Mouse (Mus musculus) thymus, postnatal 14 days (tissue): ENCODE data around the gene Ggps1.

ENCODE experiments used
- DNase-seq: peaks from one replicate; pipeline ENCODE4 v3.0.0; 2021

Gene Ggps1

DNA sequence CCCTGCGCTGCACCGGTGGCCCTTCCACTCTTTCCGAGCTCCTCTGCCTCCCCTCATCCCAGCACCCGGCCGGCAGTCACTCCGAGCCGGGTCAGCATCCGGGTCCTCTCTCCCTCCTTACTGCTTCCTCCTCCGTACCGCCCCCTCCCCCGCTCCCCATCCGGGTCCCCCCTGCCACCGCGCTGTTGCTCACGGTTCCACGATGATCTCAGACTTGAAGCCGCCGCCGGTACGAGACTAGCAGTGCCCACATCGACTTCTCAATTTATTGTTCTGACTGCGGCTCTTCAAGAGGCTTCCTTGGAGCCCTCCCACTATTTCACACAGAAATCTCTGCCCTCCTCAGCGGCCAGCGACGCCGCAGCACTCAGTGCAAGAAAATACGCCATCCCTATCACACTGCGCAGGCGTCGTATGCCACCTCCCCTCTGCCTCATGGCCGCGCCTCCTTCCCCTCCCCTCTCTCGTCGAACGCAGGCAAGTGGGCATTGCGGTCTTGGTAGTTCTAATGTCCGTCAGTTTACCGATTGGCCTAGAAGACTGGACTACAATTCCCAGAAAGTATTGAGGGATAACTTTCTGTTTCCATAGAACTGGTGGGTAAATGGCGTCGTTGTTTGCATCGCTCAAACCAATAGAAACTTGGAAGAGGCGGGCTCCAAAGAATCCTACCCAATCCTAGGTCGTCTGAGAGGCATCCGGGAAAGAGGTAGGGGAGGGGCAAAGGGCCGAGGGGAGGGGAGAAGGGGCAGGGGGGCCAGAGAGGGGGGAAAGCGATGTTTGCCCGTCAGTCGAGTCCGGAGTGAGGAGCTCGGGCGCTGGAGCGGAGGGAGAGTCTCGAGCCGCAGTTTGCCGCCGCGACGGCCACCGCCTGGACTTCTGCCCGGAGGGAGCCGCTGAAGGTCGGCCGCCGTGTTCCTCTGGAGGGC, at the start of gene Ggps1, which contains the start of gene Arid4b:
Ggps1 (minus strand) TSS at position 476 of the 929 bp plus-strand sequence.
Arid4b (plus strand) TSS at position 220 of the 929 bp plus-strand sequence.
- DNase-seq: peak; percentile 95

DNA sequence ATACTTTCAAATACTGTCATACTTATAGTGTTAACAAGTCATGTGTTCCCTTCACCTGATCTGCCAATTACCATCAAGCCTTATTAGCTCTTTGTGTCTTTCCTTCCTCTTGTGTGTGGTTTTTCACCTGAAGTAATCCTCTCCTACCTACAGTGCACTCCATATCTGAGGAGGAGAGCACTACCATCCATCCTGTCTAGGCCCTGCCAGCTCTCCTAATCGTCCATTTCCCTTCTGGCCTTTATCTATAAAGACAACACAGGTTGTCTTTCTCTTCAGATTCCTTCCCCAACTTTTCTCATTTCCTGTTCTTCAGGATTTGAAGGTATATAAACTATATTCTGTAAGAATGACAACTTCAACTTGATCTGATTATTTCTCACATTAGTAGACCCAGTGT, 47.9 kb upstream of the Ggps1 start:
- no peak for DNase-seq

DNA sequence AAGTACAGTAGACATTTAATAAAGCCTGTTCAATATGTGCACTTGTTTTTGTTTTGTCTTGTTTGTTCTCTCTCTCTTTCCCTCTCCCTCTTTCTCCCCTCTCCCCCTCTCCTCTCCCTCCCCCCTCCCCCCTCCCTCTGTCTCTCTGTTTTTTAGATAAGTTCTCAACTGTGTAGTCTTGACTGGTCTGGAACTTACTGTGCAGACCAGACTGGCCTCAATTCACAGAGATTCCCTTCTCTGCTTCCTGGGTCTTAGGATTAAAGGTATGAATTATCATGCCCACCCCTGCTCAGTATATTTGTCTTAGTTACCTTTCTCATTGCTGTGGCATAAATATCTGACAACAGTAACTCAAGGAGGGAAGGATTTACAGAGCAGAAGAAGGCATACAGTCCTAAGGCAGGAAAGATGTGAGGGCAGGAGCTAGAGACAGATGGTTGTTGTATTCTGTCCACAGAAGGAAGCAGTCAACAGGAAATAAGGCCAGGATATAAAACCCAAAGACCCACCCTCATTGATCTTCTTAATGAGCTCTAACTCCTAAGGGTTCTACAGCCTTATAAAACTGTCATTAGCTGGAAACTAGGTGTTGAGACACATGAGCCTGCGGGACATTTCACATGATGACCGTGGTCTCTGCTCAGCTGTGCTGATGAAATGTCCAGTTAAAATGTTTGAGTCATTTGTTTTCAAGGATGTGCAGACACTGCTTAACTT, 47.0 kb upstream of the Ggps1 start:
- no peak for DNase-seq

DNA sequence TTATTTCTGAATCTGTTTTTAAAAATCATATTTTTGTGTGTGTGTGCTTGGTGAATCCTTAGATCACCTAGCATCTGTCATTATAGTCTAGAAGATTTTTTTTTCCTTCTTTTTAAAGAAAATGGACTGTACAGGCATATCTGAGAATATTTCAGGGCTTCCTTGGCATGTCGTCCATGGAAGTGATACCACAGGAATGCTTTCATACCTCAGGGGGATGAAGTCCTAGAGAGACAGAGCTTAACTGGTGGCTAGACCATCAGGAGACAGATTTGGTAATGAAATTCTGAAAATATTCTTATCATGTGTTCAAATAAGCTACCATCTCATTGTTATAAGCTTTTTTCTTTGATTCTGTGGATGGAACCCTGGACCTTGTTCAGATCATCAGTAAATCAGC, 39.7 kb upstream of the Ggps1 start:
- no peak for DNase-seq

DNA sequence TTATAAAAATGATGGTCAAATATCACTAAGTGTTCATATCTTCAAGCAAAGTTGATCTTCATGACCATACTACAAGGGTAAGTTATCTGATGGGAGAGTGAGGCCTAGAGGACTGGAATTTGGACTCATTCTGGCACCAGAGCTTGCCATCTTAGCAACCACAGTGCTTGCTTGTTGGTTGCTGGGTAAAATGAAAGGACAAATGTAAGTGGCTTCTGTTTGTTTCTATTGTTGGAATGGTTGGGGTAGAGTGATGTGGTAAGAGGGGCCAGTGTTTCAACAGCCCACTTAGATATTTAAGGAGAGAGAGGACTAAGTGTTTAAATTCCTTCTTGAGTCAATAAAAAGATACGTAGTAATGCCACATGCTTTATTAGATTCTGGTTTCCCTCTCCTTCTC, 25.4 kb upstream of the Ggps1 start:
- no peak for DNase-seq

DNA sequence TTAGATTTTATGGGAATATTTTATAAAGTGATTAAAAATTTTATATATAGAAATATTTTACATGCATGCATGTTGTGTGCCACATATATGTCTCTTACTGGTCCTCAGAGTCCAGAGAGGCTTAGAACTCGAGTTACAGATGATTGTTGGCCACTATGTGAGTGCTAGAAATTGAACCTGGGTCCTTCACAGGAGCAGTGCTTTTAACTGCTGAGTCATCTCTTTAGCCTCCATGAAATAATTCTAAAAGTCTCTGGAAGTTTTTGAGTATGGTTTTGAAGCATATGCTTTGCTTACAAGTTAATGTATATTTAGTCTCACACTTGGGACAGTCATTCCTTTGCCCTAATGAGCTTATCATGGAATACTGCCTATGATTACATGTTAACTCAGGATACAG, 12.0 kb upstream of the Ggps1 start:
- DNase-seq: no peak

DNA sequence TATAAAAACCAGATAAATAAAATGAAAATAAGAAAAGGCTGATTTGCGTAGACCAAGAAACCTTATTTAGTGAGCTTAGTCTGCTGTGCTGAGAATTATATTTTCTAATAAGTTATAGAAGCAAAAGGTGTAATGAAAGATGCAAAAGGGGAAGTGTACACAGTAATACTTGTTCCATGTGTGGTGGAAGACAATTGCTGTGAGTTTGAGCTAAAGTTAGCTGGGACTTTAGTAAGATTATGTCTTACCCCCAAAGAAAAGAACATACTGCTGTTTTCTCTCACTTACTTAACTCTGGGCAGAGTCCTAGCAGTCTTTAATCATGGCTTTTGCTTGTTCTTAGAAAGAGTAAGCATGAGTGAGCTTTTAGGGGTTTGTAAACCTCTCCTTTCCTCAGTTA, 11.1 kb upstream of the Ggps1 start:
- no peak for DNase-seq

DNA sequence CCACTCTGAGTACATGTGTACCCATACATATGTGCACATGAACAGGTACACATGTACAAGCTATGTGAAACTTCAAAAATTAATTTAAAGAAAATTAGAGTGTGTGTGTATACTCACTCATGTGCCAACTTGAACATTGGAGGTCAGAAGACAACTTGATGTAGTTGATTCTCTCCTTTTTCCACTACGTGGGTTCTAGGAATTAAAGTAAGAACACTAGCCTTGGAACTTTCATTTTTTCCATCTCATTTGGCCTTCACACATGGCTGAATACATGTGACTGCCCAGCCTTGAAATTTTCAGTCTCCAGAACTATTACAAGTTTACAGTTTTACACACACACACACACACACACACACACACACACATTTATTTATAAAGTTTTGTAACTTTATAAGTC, 6.0 kb upstream of the Ggps1 start:
- no peak for DNase-seq

DNA sequence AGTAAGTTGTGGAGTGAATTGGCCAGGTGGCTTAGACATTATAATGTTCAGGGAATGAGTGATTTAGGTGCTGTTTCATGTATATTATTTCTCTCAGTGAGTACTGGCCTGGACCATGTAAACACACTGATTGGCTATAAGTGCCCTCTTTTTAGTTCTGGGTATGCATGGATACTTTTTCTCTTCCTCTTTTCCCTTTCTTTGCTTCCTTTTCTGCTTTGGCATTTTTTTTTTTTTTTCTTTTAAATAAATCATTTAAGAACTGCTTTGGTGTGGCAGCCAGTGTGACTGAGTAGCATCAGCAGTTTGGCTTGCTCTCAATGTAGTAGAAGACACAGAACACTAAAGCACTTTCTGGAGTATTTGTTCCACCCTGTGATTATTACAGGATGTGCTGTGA, 4.7 kb upstream of the Ggps1 start:
- DNase-seq: no peak

DNA sequence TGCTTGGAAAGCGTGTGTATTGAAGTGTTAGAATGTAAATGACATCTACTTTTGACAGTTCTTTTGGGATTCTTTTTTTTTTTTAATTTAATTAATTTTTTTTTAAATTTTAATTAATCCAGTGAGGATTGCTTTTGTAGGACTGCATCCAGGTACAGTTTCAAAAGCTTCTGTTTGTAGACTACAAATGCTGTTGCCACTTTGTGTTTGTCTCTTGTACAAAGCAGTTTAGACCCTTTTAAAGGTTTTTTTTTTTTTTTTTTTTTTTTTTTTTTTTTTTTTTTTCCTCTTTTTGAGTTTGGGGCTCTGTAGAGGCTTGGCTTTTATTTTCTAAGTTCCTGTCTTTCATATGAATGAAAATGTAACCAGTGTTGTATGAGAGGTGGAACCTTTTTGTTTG, 2.4 kb upstream of the Ggps1 start:
- DNase-seq: no peak

DNA sequence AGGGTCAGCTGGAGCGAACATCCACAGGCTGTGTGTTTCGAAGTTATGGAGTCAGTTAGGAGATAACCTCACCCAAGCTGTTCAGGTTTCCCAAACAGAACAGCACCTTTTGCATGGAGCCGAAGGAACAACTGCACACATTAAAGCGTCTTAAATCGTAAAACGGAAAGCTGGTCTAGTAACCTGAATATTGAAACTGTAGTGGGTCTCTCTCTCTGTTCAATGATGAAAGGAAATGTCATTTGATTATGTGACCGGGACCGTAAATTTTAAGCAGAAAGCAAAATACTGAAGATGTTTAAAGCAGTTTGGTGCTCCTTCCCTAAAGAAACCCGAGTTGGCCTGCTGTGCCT, 1.7 kb upstream of the Ggps1 start:
- DNase-seq: no peak

DNA sequence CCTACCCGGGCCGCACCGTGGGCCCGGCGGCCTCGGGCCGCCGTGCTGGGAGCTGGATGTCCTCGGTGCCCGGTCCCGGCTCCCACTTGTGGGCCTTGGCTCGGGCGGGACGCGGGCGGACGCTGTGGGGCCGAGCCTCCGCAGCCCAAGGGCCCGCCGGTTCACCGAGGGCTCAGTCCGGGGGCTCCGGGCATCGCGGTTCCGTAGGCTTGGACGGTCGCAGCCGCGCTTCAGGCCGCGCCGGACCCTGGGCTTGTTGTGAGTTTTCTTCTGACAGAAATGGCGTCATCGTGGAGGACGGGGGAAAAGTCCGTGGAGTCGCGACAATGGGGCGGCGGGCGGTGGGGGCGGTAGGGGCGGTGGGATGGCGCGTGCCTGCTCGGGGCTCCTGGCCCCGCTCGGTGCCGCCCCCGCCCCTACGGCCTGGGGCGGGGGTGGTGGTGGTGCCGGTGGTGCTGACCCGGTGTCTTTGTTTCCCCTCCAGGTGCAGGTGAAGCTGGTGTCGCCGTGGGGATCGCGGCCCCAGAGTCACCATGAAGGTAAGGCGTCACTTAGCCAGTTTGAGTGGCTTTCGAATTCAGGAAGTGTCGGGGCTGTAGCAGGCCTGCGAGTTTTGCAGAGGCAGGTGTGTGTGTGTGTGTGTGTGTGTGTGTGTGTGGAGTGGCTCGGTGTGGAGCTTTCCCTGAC, 1.2 kb upstream of the Ggps1 start:
- peak; percentile 73 for DNase-seq

DNA sequence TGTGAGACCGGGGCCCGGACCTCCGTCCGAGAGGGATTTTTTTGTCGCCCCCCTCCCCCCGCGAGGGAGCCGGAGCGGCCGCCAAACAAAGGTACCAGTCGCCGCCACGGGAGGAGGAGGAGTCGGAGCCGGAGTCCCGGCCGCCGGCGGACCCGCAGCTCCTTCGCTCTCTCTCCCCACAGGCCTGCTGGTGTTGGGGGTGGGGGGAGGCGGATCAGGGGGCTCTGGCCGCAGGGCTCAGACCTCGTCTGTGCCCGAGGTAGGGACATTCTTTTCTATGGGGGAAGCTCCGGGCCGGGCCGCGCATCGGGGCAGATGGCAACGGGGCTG, 619 bp upstream of the Ggps1 start:
- DNase-seq: no peak

DNA sequence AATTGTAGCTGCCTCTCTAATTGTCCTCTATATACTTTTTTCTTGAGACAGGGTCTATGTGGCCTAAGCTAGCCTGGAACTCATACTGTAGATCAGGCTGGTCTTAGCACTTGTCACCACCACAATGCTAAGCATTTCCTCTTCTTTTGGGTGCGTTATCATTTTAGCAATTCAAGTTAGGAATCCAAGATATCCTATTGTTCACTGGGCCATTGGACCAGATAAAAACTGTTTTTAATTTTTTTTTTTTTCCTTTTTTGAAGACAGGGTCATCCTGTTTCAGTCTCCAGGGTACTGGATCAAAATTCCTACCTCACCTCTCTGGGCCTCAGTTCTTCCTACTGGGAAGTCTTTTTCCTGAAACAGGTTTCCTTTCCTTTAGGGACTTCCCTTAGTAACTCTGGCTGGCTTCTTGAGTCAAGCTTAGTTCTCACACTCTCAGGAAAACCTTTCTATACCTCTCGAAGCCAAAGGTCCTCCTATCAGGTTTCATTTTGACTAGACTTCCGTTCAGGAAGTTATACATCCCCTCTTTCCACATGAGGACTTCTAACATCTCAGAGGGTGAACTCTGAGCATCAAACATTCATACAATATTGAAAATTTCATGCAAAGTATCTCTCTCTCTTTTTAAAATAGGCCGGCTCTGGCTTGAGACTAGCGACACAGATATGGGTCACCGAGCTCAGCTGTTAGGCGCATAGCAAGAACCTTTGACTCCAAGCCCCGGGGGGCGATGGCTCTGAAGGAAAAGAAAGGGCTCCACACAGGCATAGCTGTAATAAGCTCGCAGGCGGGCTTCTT, 877 bp downstream of the Ggps1 start:
- peak; percentile 10 for DNase-seq

DNA sequence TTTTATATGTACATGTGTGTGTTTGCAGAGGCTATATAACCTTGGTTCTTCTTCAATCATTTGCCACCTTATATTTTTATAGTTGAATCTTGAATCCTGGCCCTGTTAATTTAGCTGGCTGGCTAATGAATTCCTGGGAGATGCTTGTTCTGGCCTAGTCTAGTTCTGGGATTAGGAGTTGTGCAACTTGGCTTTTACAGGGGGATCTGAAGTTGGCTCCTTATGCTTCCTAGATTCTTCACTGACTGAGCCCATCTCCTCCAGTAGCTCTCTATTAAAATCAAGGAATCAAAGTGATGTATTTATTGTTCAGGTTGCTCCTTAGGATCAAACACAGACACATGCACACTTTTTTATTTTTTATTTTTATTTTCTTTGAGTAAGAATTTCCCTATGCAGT, 3.7 kb downstream of the Ggps1 start:
- no peak for DNase-seq

DNA sequence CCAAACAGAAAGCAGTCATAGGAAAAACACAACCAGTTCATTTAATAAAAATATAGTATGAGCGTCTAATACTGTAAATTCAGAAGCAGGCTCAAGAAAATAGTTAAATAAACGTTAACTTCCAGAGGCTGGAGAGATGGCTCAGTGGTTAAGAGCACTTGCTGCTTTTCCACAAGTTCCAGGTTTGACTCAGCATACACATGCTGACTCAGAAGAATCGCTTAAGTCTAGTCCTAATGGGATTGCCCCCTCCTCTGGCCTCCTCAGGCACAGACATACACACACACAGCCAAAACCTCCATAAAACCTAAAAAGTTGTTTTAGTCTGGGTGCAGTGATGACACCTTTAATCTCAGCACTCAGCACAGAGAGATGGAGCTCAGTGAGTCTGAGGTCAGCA, 6.5 kb downstream of the Ggps1 start:
- DNase-seq: no peak

DNA sequence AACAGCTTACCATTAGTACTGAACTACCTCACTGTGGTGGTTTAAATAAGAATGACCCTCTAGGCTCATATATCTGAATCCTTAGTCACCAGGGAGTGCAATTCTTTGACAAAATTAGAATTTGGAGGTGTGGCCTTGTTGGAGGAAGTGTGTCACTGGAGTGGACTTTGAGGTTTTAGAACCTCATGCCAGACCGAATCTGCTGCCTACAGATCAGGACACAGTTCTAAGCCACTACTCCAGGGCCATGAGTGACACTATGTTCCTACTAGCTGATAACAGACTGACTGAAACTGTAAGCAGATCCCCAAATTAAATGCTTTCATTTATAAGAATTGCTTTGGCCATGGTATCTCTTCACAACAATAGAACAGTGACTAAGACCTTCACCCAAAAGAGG, 13.4 kb downstream of the Ggps1 start:
- DNase-seq: no peak

DNA sequence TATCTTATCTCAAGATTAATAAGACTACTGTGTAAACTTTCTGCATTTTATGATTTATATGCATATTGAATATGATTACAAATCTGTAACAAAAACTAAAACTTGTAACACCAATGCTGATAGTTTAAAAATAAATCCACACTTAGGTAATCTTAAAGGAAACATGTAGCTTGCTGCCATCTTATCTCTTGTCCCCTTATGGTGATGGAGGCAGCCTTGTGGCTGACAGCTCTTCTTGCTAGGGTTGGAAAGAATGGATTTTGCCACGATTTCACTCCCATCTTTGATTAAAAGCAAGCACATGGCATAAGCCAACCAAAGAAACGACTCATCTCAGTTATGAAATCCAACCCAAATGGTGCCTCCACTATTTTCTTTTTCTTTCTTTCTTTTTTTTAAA, 18.8 kb downstream of the Ggps1 start:
- DNase-seq: no peak

DNA sequence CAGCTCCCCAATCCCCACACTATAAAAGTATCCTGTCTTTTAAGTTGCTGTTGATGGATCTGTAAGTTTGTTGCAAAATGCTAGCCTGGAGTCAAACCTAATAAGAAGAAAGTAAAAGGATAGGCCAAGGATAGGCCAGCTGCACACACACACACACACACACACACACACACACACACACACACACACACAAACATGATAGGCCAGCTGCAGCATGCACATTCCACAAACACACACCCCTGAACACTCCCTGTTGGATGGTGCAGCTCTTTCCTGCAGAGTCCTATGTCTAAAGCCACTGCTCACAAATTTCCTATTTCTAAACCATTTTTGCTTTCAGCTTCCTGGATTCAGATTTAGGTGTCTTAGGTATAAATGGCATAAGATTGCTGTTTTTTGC, 19.4 kb downstream of the Ggps1 start:
- DNase-seq: no peak

DNA sequence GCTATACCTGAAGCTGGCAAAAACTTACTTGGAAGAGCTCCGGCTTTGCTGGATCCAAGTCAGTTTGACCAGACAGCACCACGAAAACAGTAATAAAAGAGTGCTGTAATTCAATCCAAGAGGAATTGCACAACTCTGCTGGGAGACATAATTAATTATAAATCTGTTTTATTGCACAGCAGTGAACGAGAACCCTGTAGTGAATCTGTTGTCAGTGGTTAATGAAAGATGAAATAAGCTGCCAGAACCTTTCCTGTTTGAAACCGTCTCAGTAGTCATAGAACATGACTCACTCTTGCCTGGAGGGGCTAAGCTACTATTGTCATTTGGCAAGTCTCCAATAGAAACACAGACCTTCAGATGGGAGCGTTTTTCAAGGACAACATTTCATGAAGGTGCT, 23.1 kb downstream of the Ggps1 start:
- no peak for DNase-seq

DNA sequence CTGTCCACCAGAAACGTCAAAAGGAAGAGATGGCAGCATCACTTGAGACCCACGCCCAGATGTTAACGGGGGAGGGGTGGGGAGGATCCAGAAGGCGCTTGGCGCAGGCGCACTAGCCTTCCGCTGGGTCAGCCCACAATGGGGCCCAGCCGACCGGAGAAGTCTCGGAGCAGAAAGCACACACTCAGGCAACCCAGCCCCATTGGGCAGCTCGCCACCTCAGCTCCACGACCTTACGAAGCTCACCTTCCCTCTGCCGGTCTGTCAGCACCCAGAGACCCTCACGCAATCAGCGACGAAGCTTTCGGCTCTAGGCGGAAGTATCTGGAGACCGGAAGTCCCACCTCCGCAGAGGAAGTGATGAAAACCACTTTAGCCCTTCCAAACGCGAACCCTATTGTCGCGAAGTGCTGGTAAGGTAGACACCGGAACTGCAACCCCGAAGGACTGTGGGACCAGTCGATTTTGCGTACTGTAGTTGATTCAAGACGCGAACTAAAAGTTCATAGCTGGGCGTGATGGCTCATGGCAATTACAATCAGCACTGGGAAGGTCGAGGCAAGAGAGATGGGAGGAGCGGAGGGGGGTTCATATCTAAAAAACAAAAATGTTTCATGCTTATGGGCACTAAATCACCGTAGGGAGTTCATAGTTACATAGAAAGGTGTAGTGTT, 23.9 kb downstream of the Ggps1 start, which contains the start of gene Tbce:
Tbce (minus strand) TSS at position 347 of the 674 bp plus-strand sequence.
- peak; percentile 92 for DNase-seq

DNA sequence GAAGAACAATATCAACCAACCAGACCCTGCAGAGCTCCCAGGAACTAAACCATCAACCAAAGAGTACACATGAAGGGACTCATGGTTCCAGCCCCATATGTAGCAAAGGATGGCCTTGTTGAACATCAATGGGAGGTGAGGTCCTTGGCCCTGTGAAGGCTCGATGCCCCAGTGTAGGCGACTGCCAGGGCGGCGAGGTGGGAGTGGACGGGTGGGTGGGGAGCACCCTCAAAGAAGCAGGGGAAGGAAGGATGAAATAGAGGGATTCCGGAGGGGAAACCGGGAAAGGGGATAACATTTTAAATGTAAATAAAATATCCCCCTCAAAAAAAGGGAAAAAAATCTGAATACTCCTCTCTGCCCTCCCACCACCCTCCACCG, 24.4 kb downstream of the Ggps1 start:
- DNase-seq: no peak
